Mouse (Mus musculus) erythroblast, embryonic 14.5 days (primary cell): ENCODE results near the gene Pnldc1.

Experiments
- GATA1 ChIP-seq: IDR thresholded peaks from 2 replicates; pipeline ENCODE4 v1.6.1; 2012; ENCODE audit warnings: low read length, inconsistent platforms, mixed read lengths
- TAL1 ChIP-seq: IDR thresholded peaks from 3 replicates; pipeline ENCODE4 v1.6.1; 2012; ENCODE audit warnings: low read length, inconsistent platforms, mixed read lengths

DNA sequence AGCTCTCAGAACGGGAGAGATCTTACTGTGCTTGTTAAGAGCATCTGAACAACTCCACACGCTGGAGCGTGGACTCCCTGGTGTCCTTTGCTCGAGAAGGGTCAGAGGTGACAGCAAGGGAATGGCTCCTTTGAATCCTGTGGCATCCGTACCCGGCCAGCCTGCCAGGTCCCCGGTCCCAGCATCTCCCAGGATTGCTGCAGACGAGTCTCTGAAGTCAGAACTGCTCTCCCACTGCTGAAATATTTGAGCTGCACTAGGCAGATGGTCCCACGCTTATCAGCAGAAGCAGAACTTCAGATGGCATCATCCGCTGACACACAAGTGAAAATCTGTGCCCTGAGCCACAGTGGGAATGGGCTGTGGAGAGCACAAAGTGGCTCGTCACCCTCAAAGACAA, 58.3 kb downstream of the Pnldc1 start:
- TF ChIP-seq TAL1 (no peak), GATA1 (no peak)
